Mouse (Mus musculus): ENCODE measurements around the gene Nudt3. TPM values are rescaled to one million over a fixed set of nuclear protein-coding genes. Genes with fewer than 3 reads are reported as not detected.
A peak's percentile ranks its signal among the peaks of the same experiment; 100 is the strongest.
"Not testable (repeated sequence)": the region's sequence is repeated elsewhere in the genome, so short reads cannot be mapped to it uniquely, and the experiment has no call there.

Nudt3 gene
- polyA plus RNA-seq, 1 experiment from 2014 or later: 34.4 TPM

- Histone ChIP-seq H3K27ac (ENCODE audit: low read depth) (no peak overlapping the region), H3K9ac (no peak overlapping the region), H3K4me2 (no peak overlapping the region), H3K36me3 (ENCODE audit: insufficient read depth) (no peaks in the 10 kb centered on the region), H3K9me3 (ENCODE audit: low read depth, low read length) (no peaks in the 10 kb centered on the region), H3K4me1 (ENCODE audit: insufficient read depth) (no peaks in the 10 kb centered on the region), H3K27me3 (ENCODE audit: insufficient read depth, low read length) (no peaks in the 10 kb centered on the region), H3K4me3 (ENCODE audit: low read depth, low read length) (no peak overlapping the region)
- TF ChIP-seq CTCF (IDR thresholded peaks at IDR 0.05; ENCODE audit: low read depth): peak; percentile 39
- ATAC-seq (ENCODE audit: insufficient read depth): no peak
- 31% methylated on average over 2 of the region's 2 CpGs for WGBS
- no peak for DNase-seq
Measured at GRCm38 (mm10) chr17:27644572-27644971, 21.3 kb upstream of the Nudt3 start.

GRCm38 (mm10) chr17:27643756-27644155 is 20.5 kb upstream of the Nudt3 start:
- H3K9me3 ChIP-seq (ENCODE audit: low read depth, low read length): no peaks in the 10 kb centered on the region
- no peaks in the 10 kb centered on the region for H3K36me3 ChIP-seq (ENCODE audit: insufficient read depth)
- no peaks in the 10 kb centered on the region for H3K4me1 ChIP-seq (ENCODE audit: insufficient read depth)
- TF ChIP-seq CTCF (IDR thresholded peaks at IDR 0.05; ENCODE audit: low read depth): no peak
- H3K9ac ChIP-seq: no peak overlapping the region
- ATAC-seq (ENCODE audit: insufficient read depth) (no peak), DNase-seq (no peak)
- WGBS: 80% methylated on average over 9 of the region's 9 CpGs
- no peak overlapping the region for H3K4me2 ChIP-seq
- no peak overlapping the region for H3K27ac ChIP-seq (ENCODE audit: low read depth)
- no peaks in the 10 kb centered on the region for H3K27me3 ChIP-seq (ENCODE audit: insufficient read depth, low read length)
- H3K4me3 ChIP-seq (ENCODE audit: low read depth, low read length): no peak overlapping the region

GRCm38 (mm10) chr17:27643101-27643500 is 19.8 kb upstream of the Nudt3 start:
- peak overlapping the region; percentile 31 for H3K4me2 ChIP-seq
- H3K4me1 ChIP-seq (ENCODE audit: insufficient read depth): no peaks in the 10 kb centered on the region
- DNase-seq (peak; percentile 61), ATAC-seq (ENCODE audit: insufficient read depth) (peak; percentile 69; the same call in 1 of the 2 replicates)
- no peak overlapping the region for H3K9ac ChIP-seq
- H3K9me3 ChIP-seq (ENCODE audit: low read depth, low read length): no peaks in the 10 kb centered on the region
- no peak for TF ChIP-seq CTCF (IDR thresholded peaks at IDR 0.05; ENCODE audit: low read depth)
- no peak overlapping the region for H3K4me3 ChIP-seq (ENCODE audit: low read depth, low read length)
- H3K36me3 ChIP-seq (ENCODE audit: insufficient read depth): no peaks in the 10 kb centered on the region
- WGBS: 26% methylated on average over 6 of the region's 6 CpGs
- H3K27me3 ChIP-seq (ENCODE audit: insufficient read depth, low read length): no peaks in the 10 kb centered on the region
- H3K27ac ChIP-seq (ENCODE audit: low read depth): peak overlapping the region; percentile 48

- peak overlapping the region; percentile 48 for H3K27ac ChIP-seq (ENCODE audit: low read depth)
- H3K4me1 ChIP-seq (ENCODE audit: insufficient read depth): no peaks in the 10 kb centered on the region
- 9% methylated on average over 12 of the region's 12 CpGs for WGBS
- H3K27me3 ChIP-seq (ENCODE audit: insufficient read depth, low read length): no peaks in the 10 kb centered on the region
- no peaks in the 10 kb centered on the region for H3K36me3 ChIP-seq (ENCODE audit: insufficient read depth)
- ATAC-seq (ENCODE audit: insufficient read depth) (peak; percentile 86), DNase-seq (peak; percentile 87)
- no peaks in the 10 kb centered on the region for H3K9me3 ChIP-seq (ENCODE audit: low read depth, low read length)
- peak overlapping the region; percentile 31 for H3K4me2 ChIP-seq
- H3K4me3 ChIP-seq (ENCODE audit: low read depth, low read length): no peak overlapping the region
- no peak overlapping the region for H3K9ac ChIP-seq
- TF ChIP-seq CTCF (IDR thresholded peaks at IDR 0.05; ENCODE audit: low read depth): no peak
Measured at GRCm38 (mm10) chr17:27642491-27643062, 19.3 kb upstream of the Nudt3 start.

GRCm38 (mm10) chr17:27639851-27640250 is 16.6 kb upstream of the Nudt3 start:
- not testable (repeated sequence) for ATAC-seq (ENCODE audit: insufficient read depth)

GRCm38 (mm10) chr17:27638921-27639332 is 15.6 kb upstream of the Nudt3 start:
- no peak overlapping the region for H3K9ac ChIP-seq
- peaks cover 4% of the 10 kb centered on the region for H3K36me3 ChIP-seq (ENCODE audit: insufficient read depth)
- no peak for DNase-seq
- no peak for ATAC-seq (ENCODE audit: insufficient read depth)
- H3K27ac ChIP-seq (ENCODE audit: low read depth): no peak overlapping the region
- no peaks in the 10 kb centered on the region for H3K9me3 ChIP-seq (ENCODE audit: low read depth, low read length)
- H3K27me3 ChIP-seq (ENCODE audit: insufficient read depth, low read length): no peaks in the 10 kb centered on the region
- H3K4me2 ChIP-seq: no peak overlapping the region
- H3K4me3 ChIP-seq (ENCODE audit: low read depth, low read length): no peak overlapping the region
- 74% methylated on average over 20 of the region's 20 CpGs for WGBS
- TF ChIP-seq CTCF (IDR thresholded peaks at IDR 0.05; ENCODE audit: low read depth): peak; percentile 37; the same call in 1 of the 2 replicates
- peaks cover 8% of the 10 kb centered on the region for H3K4me1 ChIP-seq (ENCODE audit: insufficient read depth)

More at GRCm38 (mm10) chr17:27639851-27640250, 16.6 kb upstream of the Nudt3 start:
- not testable (repeated sequence) for H3K4me3 ChIP-seq (ENCODE audit: low read depth, low read length); H3K36me3 ChIP-seq (ENCODE audit: insufficient read depth); H3K4me2 ChIP-seq; H3K4me1 ChIP-seq (ENCODE audit: insufficient read depth); H3K9me3 ChIP-seq (ENCODE audit: low read depth, low read length); DNase-seq; H3K27ac ChIP-seq (ENCODE audit: low read depth); H3K9ac ChIP-seq; H3K27me3 ChIP-seq (ENCODE audit: insufficient read depth, low read length)
- WGBS: 86% methylated on average over 6 of the region's 6 CpGs
- 0 out of 2 replicates have a peak, but pooled peaks have one; percentile 2 for TF ChIP-seq CTCF (IDR thresholded peaks at IDR 0.05; ENCODE audit: low read depth)

- no peak overlapping the region for H3K4me2 ChIP-seq
- H3K9me3 ChIP-seq (ENCODE audit: low read depth, low read length): no peaks in the 10 kb centered on the region
- peaks cover 20% of the 10 kb centered on the region for H3K36me3 ChIP-seq (ENCODE audit: insufficient read depth)
- no peaks in the 10 kb centered on the region for H3K27me3 ChIP-seq (ENCODE audit: insufficient read depth, low read length)
- ATAC-seq (ENCODE audit: insufficient read depth) (no peak), DNase-seq (no peak)
- H3K27ac ChIP-seq (ENCODE audit: low read depth): peak overlapping the region; percentile 46; the same call in 1 of the 2 replicates
- H3K9ac ChIP-seq: no peak overlapping the region
- peaks cover 13% of the 10 kb centered on the region for H3K4me1 ChIP-seq (ENCODE audit: insufficient read depth)
- no peak for TF ChIP-seq CTCF (IDR thresholded peaks at IDR 0.05; ENCODE audit: low read depth)
- 50% methylated on average over 9 of the region's 9 CpGs for WGBS
- H3K4me3 ChIP-seq (ENCODE audit: low read depth, low read length): no peak overlapping the region
Measured at GRCm38 (mm10) chr17:27637333-27637732, 14.0 kb upstream of the Nudt3 start.
